Comparison of ENCODE assay signal across 9 mouse cellular contexts in the genomic region with DNA sequence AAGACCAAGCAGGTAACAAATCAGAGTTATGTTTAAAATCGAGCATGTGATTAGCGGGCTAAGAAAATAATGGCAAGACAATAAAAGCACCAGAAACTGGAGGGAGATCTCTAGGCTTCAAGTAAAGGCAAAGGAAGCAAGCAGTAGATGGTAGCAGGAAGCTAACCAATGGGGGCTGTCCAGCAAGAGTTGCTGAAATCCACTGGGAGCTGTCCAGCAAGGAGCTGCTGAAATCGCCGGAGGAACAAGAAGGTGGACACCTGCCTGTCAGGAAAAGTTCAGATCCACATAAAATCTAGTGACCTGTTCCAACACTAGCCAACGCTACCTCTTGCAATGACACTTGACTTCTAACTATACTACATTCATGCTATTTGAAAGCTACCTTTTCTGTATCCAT. TPM values are rescaled to one million over a fixed set of nuclear protein-coding genes. Genes with fewer than 3 reads are reported as not detected.
DNase-seq lines count a peak whose midpoint lies in the region; ATAC-seq and TF ChIP-seq lines count a peak whose summit lies in the region.
"Had no signal": no experiment of that assay in that cellular context is flagged by ENCODE, and none has a peak within 500 bp of the region (broad histone marks: within the 10 kb centered on the region; RNA-seq: fewer than 3 reads in every experiment).

No protein-coding gene starts in this region.

- no peaks in the 10 kb centered on the region for H3K9me3 ChIP-seq in limb, embryonic 11.5 days (ENCODE audit: control insufficient read depth, low read length)
- no peaks in the 10 kb centered on the region for H3K9me3 ChIP-seq in intestine, postnatal 0 days (ENCODE audit: control insufficient read depth)
- H3K9me3 ChIP-seq: embryonic facial prominence, embryonic 15.5 days had no signal

- 26% methylated on average over 5 of the region's 5 CpGs for WGBS in limb, embryonic 11.5 days
- WGBS in intestine, postnatal 0 days, result 13% methylated on average over 5 of the region's 5 CpGs

- DNase-seq in urinary bladder, adult 2 months (ENCODE audit: low spot score), result peak; percentile 23
- DNase-seq in urinary bladder, postnatal 4 days (ENCODE audit: low spot score in 2 of 2), result no peak
- peak; percentile 81 for DNase-seq in embryo, embryonic 11 days
- peak; percentile 86 for DNase-seq in limb, embryonic 11.5 days (ENCODE audit: low spot score)
- peak; percentile 36 to 40 for DNase-seq in urinary bladder, postnatal 36 days (ENCODE audit: low spot score in 2 of 2)
- no peak for DNase-seq in cerebellum, adult 18-20 months

- ATAC-seq in limb, embryonic 11.5 days (ENCODE audit: insufficient number of reproducible peaks, low FRiP score, low TSS enrichment, low read depth), result no peak
- ATAC-seq in intestine, postnatal 0 days, result no peak

- H3K27me3 ChIP-seq in limb, embryonic 11.5 days (ENCODE audit: control insufficient read depth, insufficient read depth, low read length), result no peaks in the 10 kb centered on the region
- no peaks in the 10 kb centered on the region for H3K27me3 ChIP-seq in intestine, postnatal 0 days (replicated peaks; ENCODE audit: control insufficient read depth, insufficient read depth, low read length)
- H3K27me3 ChIP-seq: embryonic facial prominence, embryonic 15.5 days had no signal

- no peak overlapping the region for H3K4me3 ChIP-seq in limb, embryonic 11.5 days (ENCODE audit: low read depth, low read length)
- H3K4me3 ChIP-seq in intestine, postnatal 0 days (ENCODE audit: low read depth, low read length), result no peak overlapping the region
- H3K4me3 ChIP-seq: embryonic facial prominence, embryonic 15.5 days had no signal

- H3K9ac ChIP-seq in limb, embryonic 11.5 days (ENCODE audit: low read length), result no peak overlapping the region
- H3K9ac ChIP-seq in intestine, postnatal 0 days (ENCODE audit: low read depth, low read length), result no peak overlapping the region
- H3K9ac ChIP-seq: embryonic facial prominence, embryonic 15.5 days had no signal

- no peak for TF ChIP-seq CTCF in intestine, postnatal 0 days (IDR thresholded peaks at IDR 0.05; ENCODE audit: low read depth)

- no peaks in the 10 kb centered on the region for H3K36me3 ChIP-seq in limb, embryonic 11.5 days (ENCODE audit: control insufficient read depth, insufficient read depth, low read length)
- no peaks in the 10 kb centered on the region for H3K36me3 ChIP-seq in intestine, postnatal 0 days (ENCODE audit: control insufficient read depth, insufficient read depth)
- H3K36me3 ChIP-seq: embryonic facial prominence, embryonic 15.5 days had no signal

- H3K4me2 ChIP-seq in limb, embryonic 11.5 days (ENCODE audit: low read depth, severe bottlenecking), result no peak overlapping the region
- H3K4me2 ChIP-seq in intestine, postnatal 0 days (replicated peaks; ENCODE audit: low read depth), result no peak overlapping the region
- H3K4me2 ChIP-seq: embryonic facial prominence, embryonic 15.5 days had no signal

- no peaks in the 10 kb centered on the region for H3K4me1 ChIP-seq in limb, embryonic 11.5 days (ENCODE audit: control insufficient read depth, insufficient read depth, low read length)
- no peaks in the 10 kb centered on the region for H3K4me1 ChIP-seq in intestine, postnatal 0 days (replicated peaks; ENCODE audit: control insufficient read depth, insufficient read depth, low read length)
- H3K4me1 ChIP-seq: embryonic facial prominence, embryonic 15.5 days had no signal

- no peak overlapping the region for H3K27ac ChIP-seq in limb, embryonic 11.5 days (replicated peaks; ENCODE audit: low read depth, low read length)
- H3K27ac ChIP-seq in intestine, postnatal 0 days (ENCODE audit: low read depth, low read length), result no peak overlapping the region
- H3K27ac ChIP-seq: embryonic facial prominence, embryonic 15.5 days had no signal

RNA-seq across cellular contexts. Expression of a gene that starts 7.3 kb away (rescaled TPM):
- not detected in 2 replicates for polyA plus RNA-seq in urinary bladder, adult 2 months (2012; rRNA removed)
- polyA plus RNA-seq in limb, embryonic 11.5 days (2014; fragmentation: Nextera tagmentation; extraction: Ambion mirVana), result not detected in 2 replicates
- polyA plus RNA-seq in intestine, postnatal 0 days (2015; fragmentation: Nextera tagmentation; extraction: Ambion mirVana), result not detected in 2 replicates
- polyA plus RNA-seq: embryonic facial prominence, embryonic 15.5 days; lung, embryonic 16.5 days had no signal

Comparison
In these comparisons a context has a peak if more than half of its experiments do, and no peak if none do; other contexts are left out.
1. DNase-seq: peak in urinary bladder, adult 2 months (single experiment), embryo, embryonic 11 days (single experiment), limb, embryonic 11.5 days (single experiment) and urinary bladder, postnatal 36 days (2 of 2); none in urinary bladder, postnatal 4 days (0 of 2) and cerebellum, adult 18-20 months (0 of 2).